Mouse (Mus musculus) limb, embryonic 15.5 days (tissue): ENCODE data around the gene Nupr1l. TPM values are rescaled to one million over a fixed set of nuclear protein-coding genes. Genes with fewer than 3 reads are reported as not detected.
"Not testable (repeated sequence)": the region's sequence is repeated elsewhere in the genome, so short reads cannot be mapped to it uniquely, and the experiment has no call there.

Source experiments
- ATAC-seq: fragments of 200-750 bp; cut with Nextera tagmentation; 2 replicates; pipeline ENCODE4 v1.8.0; 2017; ENCODE audit warnings: low read depth, moderate TSS enrichment; ENCODE audit not compliant: insufficient number of reproducible peaks, low FRiP score, low TSS enrichment
- H3K27ac ChIP-seq: fragments of 300-500 bp; sonication (generic); 2 replicates; pipeline ENCODE4 v1.5.1; 2015; ENCODE audit warnings: moderate library complexity, mild to moderate bottlenecking, inconsistent platforms
- H3K27me3 ChIP-seq: fragments of 300-500 bp; sonication (generic); 2 replicates; pipeline ENCODE4 v1.6.1; 2015; ENCODE audit warnings: inconsistent platforms
- H3K36me3 ChIP-seq: fragments of 300-500 bp; sonication (generic); 2 replicates; pipeline ENCODE4 v1.6.1; 2015; ENCODE audit warnings: inconsistent platforms
- H3K4me1 ChIP-seq: fragments of 300-500 bp; sonication (generic); 2 replicates; pipeline ENCODE4 v1.6.1; 2015; ENCODE audit warnings: inconsistent platforms
- H3K4me2 ChIP-seq: fragments of 300-500 bp; sonication (generic); 2 replicates; pipeline ENCODE4 v1.6.1; 2015; ENCODE audit warnings: mild to moderate bottlenecking, inconsistent platforms
- H3K4me3 ChIP-seq: fragments of 300-500 bp; sonication (generic); 2 replicates; pipeline ENCODE4 v1.5.1; 2015; ENCODE audit warnings: mild to moderate bottlenecking, inconsistent platforms
- H3K9ac ChIP-seq: fragments of 300-500 bp; sonication (generic); 2 replicates; pipeline ENCODE4 v1.6.1; 2015; ENCODE audit warnings: inconsistent platforms
- H3K9me3 ChIP-seq: fragments of 300-500 bp; sonication (generic); 2 replicates; pipeline ENCODE4 v1.6.1; 2016; ENCODE audit warnings: inconsistent platforms
- WGBS: fragments of 180-500 bp; shearing (Covaris S2); methylation state at CpG from one replicate; pipeline ENCODE4 v1.1.7; 2015; 5-methylcytosine and 5-hydroxymethylcytosine counted together
- polyA plus RNA-seq: library from polyadenylated mRNA; unstranded; fragments of >200 nt; fragmentation: Nextera tagmentation; extraction: Ambion mirVana; gene quantifications from 2 replicates; pipeline ENCODE4 v1.2.1, GENCODE M21; 2015

Nupr1l gene
- polyA plus RNA-seq, 1 experiment from 2014 or later, result 3.6 TPM

DNA sequence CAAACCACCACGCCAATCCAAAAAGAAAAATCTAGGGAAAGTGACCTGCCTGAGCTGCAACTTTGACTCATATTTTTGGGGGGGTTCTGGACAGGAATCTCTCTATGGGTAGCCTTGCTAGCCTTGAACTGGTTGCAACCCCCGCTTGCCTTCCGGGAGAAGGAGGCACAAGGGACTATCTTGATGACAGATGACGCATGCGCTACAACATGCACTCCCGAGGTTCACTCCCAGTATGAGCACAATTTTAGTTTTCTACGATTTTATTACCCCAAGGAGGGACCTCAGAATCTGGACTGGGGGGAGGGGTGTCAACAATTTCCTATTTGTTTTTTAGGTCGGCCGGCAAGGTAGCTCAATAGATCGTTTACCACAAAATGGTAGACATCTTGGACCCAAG, 22.1 kb upstream of the Nupr1l start:
- WGBS, result 33% methylated on average over 10 of the region's 10 CpGs
- Histone ChIP-seq H3K9ac (peak overlapping the region; percentile 85), H3K27ac (no peak overlapping the region), H3K9me3 (no peaks in the 10 kb centered on the region), H3K4me2 (peak overlapping the region; percentile 72), H3K36me3 (peaks cover 25% of the 10 kb centered on the region), H3K27me3 (no peaks in the 10 kb centered on the region), H3K4me3 (peak overlapping the region; percentile 81), H3K4me1 (peaks cover 14% of the 10 kb centered on the region)
- ATAC-seq, result no peak

DNA sequence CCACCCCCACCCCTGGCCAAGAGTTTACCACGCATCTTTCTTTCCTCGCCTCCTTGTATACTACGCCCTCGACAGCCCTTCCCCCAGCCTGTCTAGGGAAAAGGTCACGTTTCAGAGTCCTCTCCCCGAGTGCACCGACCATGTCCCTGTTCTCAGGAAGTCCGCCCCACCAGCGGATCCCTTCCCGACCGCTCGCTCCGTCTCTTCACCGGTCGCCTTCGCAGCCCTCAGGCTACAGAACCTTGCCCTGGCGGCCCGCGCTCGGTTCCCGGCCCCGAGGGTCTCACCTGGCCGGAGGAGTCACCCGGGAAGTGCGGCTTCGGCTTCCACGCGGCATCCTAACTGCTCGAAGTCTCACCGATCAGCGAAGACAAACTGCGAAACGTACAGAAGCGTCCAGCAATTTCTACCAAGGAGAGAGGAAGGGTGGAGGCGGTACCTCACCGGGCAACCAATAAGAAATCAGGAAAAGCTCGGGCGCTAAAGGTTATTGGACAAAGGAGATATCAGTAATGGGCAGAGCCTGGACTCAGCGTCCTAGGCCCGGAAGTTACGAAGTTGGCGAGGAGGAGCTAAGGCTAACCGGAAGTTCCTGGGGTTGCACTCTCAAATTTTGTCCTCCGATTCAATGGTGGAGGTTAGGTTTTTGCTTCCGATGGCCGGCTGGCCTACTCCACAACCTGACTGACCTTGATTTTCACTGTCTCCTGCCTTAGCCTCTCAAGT, 21.3 kb upstream of the Nupr1l start, which contains the start of gene Chchd2:
TSS of gene Chchd2 (minus strand) at position 560 of the 726 bp plus-strand sequence.
- H3K27me3 ChIP-seq, result no peaks in the 10 kb centered on the region
- H3K36me3 ChIP-seq, result peaks cover 19% of the 10 kb centered on the region
- H3K27ac ChIP-seq, result peak within 1 kb of the TSS; percentile 95
- WGBS, result under 1% methylated on average over 46 of the region's 46 CpGs
- H3K4me3 ChIP-seq, result peak within 1 kb of the TSS; percentile 81
- peaks cover 14% of the 10 kb centered on the region for H3K4me1 ChIP-seq
- peak; percentile 99 for ATAC-seq
- H3K9ac ChIP-seq, result peak within 1 kb of the TSS; percentile 85
- H3K9me3 ChIP-seq, result no peaks in the 10 kb centered on the region
- H3K4me2 ChIP-seq, result peak within 1 kb of the TSS; percentile 72

DNA sequence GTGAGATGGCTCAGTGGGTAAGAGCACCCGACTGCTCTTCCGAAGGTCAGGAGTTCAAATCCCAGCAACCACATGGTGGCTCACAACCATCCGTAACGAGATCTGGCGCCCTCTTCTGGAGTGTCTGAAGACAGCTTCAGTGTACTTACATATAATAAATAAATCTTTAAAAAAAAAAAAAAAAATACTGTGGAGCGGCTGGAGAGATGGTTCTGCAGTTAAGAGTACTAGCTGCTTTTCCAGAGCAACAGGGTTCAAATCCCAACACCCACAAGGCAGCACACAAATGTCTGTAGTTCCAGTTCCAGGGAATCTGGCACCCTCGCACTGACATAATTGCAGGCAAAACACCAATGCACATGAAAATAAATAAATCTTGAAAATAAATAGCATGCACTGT, 17.9 kb upstream of the Nupr1l start:
- H3K9ac ChIP-seq, H3K4me2 ChIP-seq, ATAC-seq, H3K27me3 ChIP-seq, H3K9me3 ChIP-seq, H3K27ac ChIP-seq, H3K4me3 ChIP-seq, H3K36me3 ChIP-seq: not testable (repeated sequence)
- WGBS, result 85% methylated on average over 7 of the region's 7 CpGs
- H3K4me1 ChIP-seq, result peaks cover 13% of the 10 kb centered on the region

DNA sequence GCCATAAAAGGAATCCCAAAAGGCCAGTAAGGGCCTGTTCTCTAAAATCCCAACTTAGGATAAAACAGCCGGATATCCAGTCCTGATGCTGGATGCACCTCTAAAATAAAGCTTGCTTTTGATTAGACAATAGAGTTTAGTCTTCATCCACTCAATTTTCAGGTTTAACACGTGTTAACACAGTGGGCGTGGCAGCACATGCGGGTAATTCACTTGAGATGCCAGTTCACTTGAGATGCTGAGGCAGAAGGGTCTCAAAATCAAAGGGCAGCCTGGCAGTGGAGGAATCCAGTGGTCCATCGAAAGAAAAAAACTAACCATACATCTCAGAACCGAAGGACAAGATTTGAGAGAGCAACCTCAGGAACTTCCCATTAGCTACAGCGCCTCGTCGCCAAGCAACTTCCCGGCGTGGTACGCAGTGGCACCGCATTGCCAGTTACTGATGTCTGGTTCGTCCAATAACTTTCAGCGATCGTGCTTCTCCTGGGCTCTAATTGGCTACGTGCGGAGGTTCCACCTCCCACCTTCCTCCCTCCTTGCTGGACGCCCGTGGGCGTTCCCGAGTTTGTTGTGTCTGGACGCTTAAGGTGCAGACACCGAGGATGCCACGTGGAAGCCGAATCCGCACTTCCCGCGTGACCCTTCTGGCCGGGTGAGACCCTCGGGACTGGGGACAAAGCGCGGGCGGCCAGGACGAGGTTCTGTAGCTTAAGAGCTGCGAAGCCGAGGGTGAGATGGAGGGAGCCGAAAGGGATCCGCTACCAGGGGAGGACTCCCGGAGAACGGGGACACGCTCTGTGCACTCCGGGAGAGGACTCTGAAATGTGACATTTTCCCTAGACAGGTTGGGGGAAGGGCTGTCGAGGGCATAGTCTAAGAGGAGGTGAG, 12.9 kb upstream of the Nupr1l start, which contains the start of gene Zbed5:
TSS of gene Zbed5 (plus strand) at position 526 of the 891 bp plus-strand sequence.
- Histone ChIP-seq H3K27ac (peak within 1 kb of the TSS; percentile 24; the same call in 1 of the 2 replicates), H3K36me3 (peaks cover under 1% of the 10 kb centered on the region; the same call in 1 of the 2 replicates), H3K27me3 (no peaks in the 10 kb centered on the region), H3K4me2 (peak within 1 kb of the TSS; percentile 84), H3K4me1 (0 out of 2 replicates have a peak, but pooled peaks cover 9% of the 10 kb centered on the region), H3K9ac (peak within 1 kb of the TSS; percentile 39), H3K4me3 (peak within 1 kb of the TSS; percentile 66), H3K9me3 (no peaks in the 10 kb centered on the region)
- peak; percentile 97 for ATAC-seq
- WGBS, result under 1% methylated on average over 44 of the region's 44 CpGs

- H3K27me3 ChIP-seq, result no peaks in the 10 kb centered on the region
- 0 out of 2 replicates have a peak, but pooled peaks cover 9% of the 10 kb centered on the region for H3K4me1 ChIP-seq
- no peak within 1 kb of the TSS for H3K4me2 ChIP-seq
- WGBS, result 96% methylated on average over 1 of the region's 1 CpGs
- no peak for ATAC-seq
- no peaks in the 10 kb centered on the region for H3K9me3 ChIP-seq
- H3K9ac ChIP-seq, result no peak within 1 kb of the TSS
- peaks cover 22% of the 10 kb centered on the region for H3K36me3 ChIP-seq
- no peak within 1 kb of the TSS for H3K27ac ChIP-seq
- H3K4me3 ChIP-seq, result no peak within 1 kb of the TSS
Observed at GRCm38 (mm10) chr5:129898449-129898848, 9.9 kb upstream of the Nupr1l start, which contains the start of gene Phkg1. Gene Phkg1, minus strand, starts transcription at chr5:129898549.

DNA sequence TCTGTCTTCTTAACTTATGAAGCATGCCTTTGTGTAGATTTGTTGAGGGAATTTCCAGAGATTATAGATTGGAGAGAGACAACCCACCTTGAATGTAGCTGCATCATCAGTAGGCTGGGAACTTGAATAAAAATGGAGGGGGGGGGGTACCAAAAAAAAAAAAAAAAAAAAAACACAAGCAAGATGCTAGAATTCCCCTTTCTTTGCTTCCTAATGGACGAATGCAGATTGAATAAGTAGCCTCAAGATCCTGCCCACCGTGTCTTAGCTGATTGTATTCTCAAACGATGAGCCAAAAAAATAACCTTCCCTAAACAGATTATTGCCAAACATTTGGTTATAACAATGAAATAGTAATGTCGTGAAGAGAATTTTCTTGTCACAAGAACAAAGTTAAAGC, 565 bp upstream of the Nupr1l start:
- Histone ChIP-seq H3K4me3 (peak overlapping the region; percentile 79), H3K9ac (no peak overlapping the region), H3K9me3 (no peaks in the 10 kb centered on the region), H3K4me2 (peak overlapping the region; percentile 91), H3K27ac (no peak overlapping the region), H3K4me1 (peaks cover 9% of the 10 kb centered on the region), H3K27me3 (no peaks in the 10 kb centered on the region), H3K36me3 (peaks cover 6% of the 10 kb centered on the region)
- no peak for ATAC-seq
- WGBS, result 27% methylated on average over 4 of the region's 4 CpGs

DNA sequence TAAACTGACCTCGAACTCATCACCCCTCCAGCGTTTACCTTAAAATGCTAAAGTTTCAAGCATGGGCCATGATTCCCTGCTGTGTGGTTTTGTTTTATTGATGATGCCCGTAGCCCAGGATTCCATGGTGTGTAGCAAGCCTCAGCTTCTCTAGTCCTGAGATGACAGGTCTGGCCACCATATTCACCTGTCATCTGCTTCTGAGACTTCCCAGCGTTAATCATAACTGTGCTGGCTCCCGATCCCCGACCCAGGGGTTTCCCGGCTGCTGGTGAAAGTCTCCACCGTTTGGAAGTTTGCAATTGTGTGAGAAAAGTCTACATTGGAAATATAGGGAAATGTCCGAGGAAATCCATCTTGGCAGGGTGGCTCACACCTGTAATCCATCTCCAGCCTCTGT, 807 bp downstream of the Nupr1l start:
- 0 out of 2 replicates have a peak overlapping the region, but pooled peaks have one; percentile 8 for H3K9ac ChIP-seq
- no peak overlapping the region for H3K27ac ChIP-seq
- peaks cover 9% of the 10 kb centered on the region for H3K4me1 ChIP-seq
- no peaks in the 10 kb centered on the region for H3K36me3 ChIP-seq
- peak overlapping the region; percentile 91 for H3K4me2 ChIP-seq
- H3K9me3 ChIP-seq, result no peaks in the 10 kb centered on the region
- 65% methylated on average over 9 of the region's 9 CpGs for WGBS
- no peak for ATAC-seq
- H3K27me3 ChIP-seq, result no peaks in the 10 kb centered on the region
- H3K4me3 ChIP-seq, result peak overlapping the region; percentile 79

- WGBS, result 71% methylated on average over 7 of the region's 7 CpGs
- peaks cover 9% of the 10 kb centered on the region for H3K4me1 ChIP-seq
- H3K4me3 ChIP-seq, result no peak overlapping the region
- no peaks in the 10 kb centered on the region for H3K36me3 ChIP-seq
- no peak overlapping the region for H3K9ac ChIP-seq
- no peaks in the 10 kb centered on the region for H3K27me3 ChIP-seq
- no peak overlapping the region for H3K4me2 ChIP-seq
- H3K27ac ChIP-seq, result no peak overlapping the region
- no peak for ATAC-seq
- no peaks in the 10 kb centered on the region for H3K9me3 ChIP-seq
Observed at GRCm38 (mm10) chr5:129909591-129909990, 1.3 kb downstream of the Nupr1l start.

- H3K4me3 ChIP-seq, result no peak overlapping the region
- no peaks in the 10 kb centered on the region for H3K36me3 ChIP-seq
- no peak overlapping the region for H3K4me2 ChIP-seq
- ATAC-seq, result no peak
- 27% methylated on average over 2 of the region's 2 CpGs for WGBS
- H3K27me3 ChIP-seq, result no peaks in the 10 kb centered on the region
- peaks cover 5% of the 10 kb centered on the region; the same call in 1 of the 2 replicates for H3K4me1 ChIP-seq
- no peaks in the 10 kb centered on the region for H3K9me3 ChIP-seq
- no peak overlapping the region for H3K9ac ChIP-seq
- no peak overlapping the region for H3K27ac ChIP-seq
Observed at GRCm38 (mm10) chr5:129914024-129914423, 5.7 kb downstream of the Nupr1l start.

DNA sequence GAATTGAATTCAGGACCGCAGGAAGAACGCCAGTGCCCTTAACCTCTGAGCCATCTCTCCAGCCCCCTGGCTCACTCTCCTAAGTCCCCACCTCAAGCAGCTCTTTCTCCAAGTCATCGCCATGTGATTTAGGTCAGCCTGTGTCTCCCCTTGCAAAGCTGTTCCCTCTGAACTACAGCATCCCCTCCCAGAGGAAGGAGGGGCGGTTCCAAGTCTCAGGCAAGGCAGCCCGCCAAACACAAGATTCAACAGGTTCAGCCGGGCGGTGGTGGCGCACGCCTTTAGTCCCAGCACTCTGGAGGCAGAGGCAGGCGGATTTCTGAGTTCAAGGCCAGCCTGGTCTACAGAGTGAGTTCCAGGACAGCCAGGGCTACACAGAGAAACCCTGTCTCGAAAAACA, 7.2 kb downstream of the Nupr1l start:
- 81% methylated on average over 11 of the region's 11 CpGs for WGBS
- H3K9me3 ChIP-seq, ATAC-seq, H3K4me1 ChIP-seq, H3K4me2 ChIP-seq, H3K27me3 ChIP-seq, H3K27ac ChIP-seq, H3K9ac ChIP-seq, H3K36me3 ChIP-seq, H3K4me3 ChIP-seq: not testable (repeated sequence)

- no peak overlapping the region for H3K4me2 ChIP-seq
- no peaks in the 10 kb centered on the region for H3K27me3 ChIP-seq
- H3K36me3 ChIP-seq, result no peaks in the 10 kb centered on the region
- no peaks in the 10 kb centered on the region for H3K9me3 ChIP-seq
- ATAC-seq, result no peak
- H3K27ac ChIP-seq, result no peak overlapping the region
- WGBS, result 88% methylated on average over 24 of the region's 24 CpGs
- no peaks in the 10 kb centered on the region for H3K4me1 ChIP-seq
- H3K9ac ChIP-seq, result no peak overlapping the region
- H3K4me3 ChIP-seq, result no peak overlapping the region
Observed at GRCm38 (mm10) chr5:129918065-129918651, 9.8 kb downstream of the Nupr1l start.
